Mouse (Mus musculus): ENCODE measurements around the gene Ankrd22. TPM values are rescaled to one million over a fixed set of nuclear protein-coding genes. Genes with fewer than 3 reads are reported as not detected.
"Not testable (repeated sequence)": the region's sequence is repeated elsewhere in the genome, so short reads cannot be mapped to it uniquely, and the experiment has no call there.

Ankrd22 gene
- not detected in 2 replicates for polyA plus RNA-seq (2012; ENCODE audit: insufficient read depth, low replicate concordance)

- TF ChIP-seq FLI1 (IDR thresholded peaks at IDR 0.05; ENCODE audit: low read length), result no peak
- TF ChIP-seq GATA1 (IDR thresholded peaks at IDR 0.05; ENCODE audit: borderline replicate concordance, low read length), result no peak
- Histone ChIP-seq H3K27me3 (replicated peaks) (no peaks in the 10 kb centered on the region), H3K9me3 (no peaks in the 10 kb centered on the region), H3K4me3 (replicated peaks) (no peak within 1 kb of the TSS), H3K4me1 (peaks cover 5% of the 10 kb centered on the region; the same call in 1 of the 2 replicates), H3K36me3 (replicated peaks; ENCODE audit: low read length) (no peaks in the 10 kb centered on the region)
Observed at GRCm38 (mm10) chr19:34165891-34166290, at the start of gene Ankrd22. Gene Ankrd22, minus strand, starts transcription at chr19:34166053.

GRCm38 (mm10) chr19:34214136-34214535 lies 48.3 kb upstream of the Ankrd22 start:
- TF ChIP-seq FLI1 (IDR thresholded peaks at IDR 0.05; ENCODE audit: low read length) (no peak), GATA1 (IDR thresholded peaks at IDR 0.05; ENCODE audit: borderline replicate concordance, low read length) (no peak)
- H3K4me1 ChIP-seq, result peaks cover 24% of the 10 kb centered on the region
- H3K4me3 ChIP-seq (replicated peaks), result no peak overlapping the region
- peaks cover 7% of the 10 kb centered on the region for H3K36me3 ChIP-seq (replicated peaks; ENCODE audit: low read length)
- no peaks in the 10 kb centered on the region for H3K27me3 ChIP-seq (replicated peaks)
- H3K9me3 ChIP-seq, result no peaks in the 10 kb centered on the region

GRCm38 (mm10) chr19:34213251-34213645 lies 47.4 kb upstream of the Ankrd22 start:
- no peak overlapping the region for H3K4me3 ChIP-seq (replicated peaks)
- no peaks in the 10 kb centered on the region for H3K27me3 ChIP-seq (replicated peaks)
- H3K9me3 ChIP-seq, result no peaks in the 10 kb centered on the region
- TF ChIP-seq FLI1 (IDR thresholded peaks at IDR 0.05; ENCODE audit: low read length) (no peak), GATA1 (IDR thresholded peaks at IDR 0.05; ENCODE audit: borderline replicate concordance, low read length) (no peak)
- peaks cover 22% of the 10 kb centered on the region for H3K4me1 ChIP-seq
- peaks cover 7% of the 10 kb centered on the region for H3K36me3 ChIP-seq (replicated peaks; ENCODE audit: low read length)

GRCm38 (mm10) chr19:34212489-34213250 lies 46.8 kb upstream of the Ankrd22 start:
- H3K4me3 ChIP-seq (replicated peaks), result no peak overlapping the region
- H3K9me3 ChIP-seq, result no peaks in the 10 kb centered on the region
- H3K36me3 ChIP-seq (replicated peaks; ENCODE audit: low read length), result peaks cover 7% of the 10 kb centered on the region
- TF ChIP-seq FLI1 (IDR thresholded peaks at IDR 0.05; ENCODE audit: low read length), result no peak
- no peak for TF ChIP-seq GATA1 (IDR thresholded peaks at IDR 0.05; ENCODE audit: borderline replicate concordance, low read length)
- no peaks in the 10 kb centered on the region for H3K27me3 ChIP-seq (replicated peaks)
- H3K4me1 ChIP-seq, result peaks cover 16% of the 10 kb centered on the region

- H3K27me3 ChIP-seq (replicated peaks), result no peaks in the 10 kb centered on the region
- peaks cover 7% of the 10 kb centered on the region for H3K36me3 ChIP-seq (replicated peaks; ENCODE audit: low read length)
- TF ChIP-seq GATA1 (IDR thresholded peaks at IDR 0.05; ENCODE audit: borderline replicate concordance, low read length) (no peak), FLI1 (IDR thresholded peaks at IDR 0.05; ENCODE audit: low read length) (no peak)
- H3K4me1 ChIP-seq, result peaks cover 12% of the 10 kb centered on the region
- H3K9me3 ChIP-seq, result no peaks in the 10 kb centered on the region
- H3K4me3 ChIP-seq (replicated peaks), result no peak overlapping the region
Observed at GRCm38 (mm10) chr19:34210841-34211240, 45.0 kb upstream of the Ankrd22 start.

GRCm38 (mm10) chr19:34209930-34210581 lies 44.2 kb upstream of the Ankrd22 start:
- H3K27me3 ChIP-seq (replicated peaks), result no peaks in the 10 kb centered on the region
- H3K36me3 ChIP-seq (replicated peaks; ENCODE audit: low read length), result peaks cover 6% of the 10 kb centered on the region
- H3K4me1 ChIP-seq, result peaks cover 11% of the 10 kb centered on the region
- H3K4me3 ChIP-seq (replicated peaks), result no peak overlapping the region
- H3K9me3 ChIP-seq, result no peaks in the 10 kb centered on the region
- TF ChIP-seq FLI1 (IDR thresholded peaks at IDR 0.05; ENCODE audit: low read length), result no peak
- TF ChIP-seq GATA1 (IDR thresholded peaks at IDR 0.05; ENCODE audit: borderline replicate concordance, low read length), result no peak

GRCm38 (mm10) chr19:34209031-34209430 lies 43.2 kb upstream of the Ankrd22 start:
- Histone ChIP-seq H3K27me3 (replicated peaks) (no peaks in the 10 kb centered on the region), H3K4me1 (peaks cover 4% of the 10 kb centered on the region; the same call in 1 of the 2 replicates), H3K4me3 (replicated peaks) (no peak overlapping the region), H3K36me3 (replicated peaks; ENCODE audit: low read length) (peaks cover 2% of the 10 kb centered on the region), H3K9me3 (no peaks in the 10 kb centered on the region)
- TF ChIP-seq GATA1 (IDR thresholded peaks at IDR 0.05; ENCODE audit: borderline replicate concordance, low read length) (no peak), FLI1 (IDR thresholded peaks at IDR 0.05; ENCODE audit: low read length) (no peak)

- TF ChIP-seq FLI1 (IDR thresholded peaks at IDR 0.05; ENCODE audit: low read length) (no peak), GATA1 (IDR thresholded peaks at IDR 0.05; ENCODE audit: borderline replicate concordance, low read length) (no peak)
- no peaks in the 10 kb centered on the region for H3K9me3 ChIP-seq
- no peaks in the 10 kb centered on the region for H3K27me3 ChIP-seq (replicated peaks)
- H3K36me3 ChIP-seq (replicated peaks; ENCODE audit: low read length), result no peaks in the 10 kb centered on the region
- H3K4me1 ChIP-seq, result peaks cover 2% of the 10 kb centered on the region; the same call in 1 of the 2 replicates
- H3K4me3 ChIP-seq (replicated peaks), result no peak overlapping the region
Observed at GRCm38 (mm10) chr19:34206760-34207440, 41.0 kb upstream of the Ankrd22 start.

- H3K36me3 ChIP-seq (replicated peaks; ENCODE audit: low read length); H3K4me1 ChIP-seq; H3K9me3 ChIP-seq; H3K27me3 ChIP-seq (replicated peaks); H3K4me3 ChIP-seq (replicated peaks): not testable (repeated sequence)
Observed at GRCm38 (mm10) chr19:34206128-34206527, 40.3 kb upstream of the Ankrd22 start.

- no peak overlapping the region for H3K4me3 ChIP-seq (replicated peaks)
- TF ChIP-seq GATA1 (IDR thresholded peaks at IDR 0.05; ENCODE audit: borderline replicate concordance, low read length), result no peak
- no peak for TF ChIP-seq FLI1 (IDR thresholded peaks at IDR 0.05; ENCODE audit: low read length)
- H3K4me1 ChIP-seq, result peaks cover 13% of the 10 kb centered on the region
- no peaks in the 10 kb centered on the region for H3K9me3 ChIP-seq
- H3K36me3 ChIP-seq (replicated peaks; ENCODE audit: low read length), result no peaks in the 10 kb centered on the region
- no peaks in the 10 kb centered on the region for H3K27me3 ChIP-seq (replicated peaks)
Observed at GRCm38 (mm10) chr19:34202668-34203067, 36.8 kb upstream of the Ankrd22 start.

Measured in megakaryocyte, embryonic 14.5 days (primary cell).